Mouse (Mus musculus) fat pad, adult 2 months (tissue): Measurements from ENCODE around the gene Smpd1.

Experiments used
- DNase-seq: peaks from one replicate; pipeline ENCODE4 v3.0.0-alpha.2; 2011; ENCODE audit warnings: low read depth, low spot score; ENCODE audit errors: extremely low read depth

The Smpd1 gene

DNA sequence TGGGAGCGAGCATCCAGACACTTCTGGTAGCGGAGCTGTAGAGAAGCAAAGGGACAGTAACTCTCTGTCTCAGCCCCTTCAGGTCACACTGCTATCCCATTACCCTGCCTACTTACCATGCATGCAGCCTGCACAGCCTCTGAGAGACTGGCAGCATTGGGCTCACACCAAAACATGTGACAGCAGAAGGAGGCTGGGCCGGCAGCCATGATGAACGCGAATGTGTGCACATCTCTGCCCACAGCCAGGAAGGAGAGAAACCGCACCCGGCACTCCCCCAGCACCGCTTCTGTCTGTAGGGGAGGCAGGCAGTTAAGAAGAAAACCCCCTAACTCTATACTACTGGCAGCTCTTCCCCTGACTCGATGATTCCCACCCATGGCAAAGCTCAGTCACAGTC, 4.9 kb downstream of the Smpd1 start:
- DNase-seq = no peak

GRCm38 (mm10) chr7:105562317-105562716, 8.2 kb downstream of the Smpd1 start:
- no peak for DNase-seq

GRCm38 (mm10) chr7:105563367-105563766, 9.2 kb downstream of the Smpd1 start:
- no peak for DNase-seq

- no peak for DNase-seq
Observed at GRCm38 (mm10) chr7:105565071-105565836, 11.1 kb downstream of the Smpd1 start.

- DNase-seq = no peak
Observed at GRCm38 (mm10) chr7:105568583-105568982, 14.4 kb downstream of the Smpd1 start.

DNA sequence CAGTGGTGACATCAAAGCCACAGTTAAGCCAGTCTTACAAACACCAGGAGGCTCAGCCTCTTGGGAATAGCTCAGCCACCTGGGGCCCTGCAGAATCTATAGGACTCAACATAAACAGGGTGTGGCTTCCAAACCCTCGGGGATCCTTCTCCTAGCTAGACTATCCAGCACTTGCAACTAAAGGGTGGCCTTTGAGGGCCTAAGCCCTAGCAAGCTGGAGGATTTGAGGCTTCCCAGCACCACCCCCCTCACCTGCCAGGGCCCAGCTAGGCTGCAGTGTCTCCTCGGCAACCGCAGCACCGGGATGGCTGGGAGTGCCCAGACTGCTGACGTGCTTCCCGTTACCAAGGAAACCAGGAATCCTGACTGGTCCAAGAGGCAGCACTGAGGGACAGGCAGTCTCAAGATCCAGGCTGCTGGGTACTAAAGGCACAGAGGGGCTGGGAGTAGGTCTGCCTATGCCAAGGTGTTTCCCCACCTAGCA, 14.9 kb downstream of the Smpd1 start:
- no peak for DNase-seq

DNA sequence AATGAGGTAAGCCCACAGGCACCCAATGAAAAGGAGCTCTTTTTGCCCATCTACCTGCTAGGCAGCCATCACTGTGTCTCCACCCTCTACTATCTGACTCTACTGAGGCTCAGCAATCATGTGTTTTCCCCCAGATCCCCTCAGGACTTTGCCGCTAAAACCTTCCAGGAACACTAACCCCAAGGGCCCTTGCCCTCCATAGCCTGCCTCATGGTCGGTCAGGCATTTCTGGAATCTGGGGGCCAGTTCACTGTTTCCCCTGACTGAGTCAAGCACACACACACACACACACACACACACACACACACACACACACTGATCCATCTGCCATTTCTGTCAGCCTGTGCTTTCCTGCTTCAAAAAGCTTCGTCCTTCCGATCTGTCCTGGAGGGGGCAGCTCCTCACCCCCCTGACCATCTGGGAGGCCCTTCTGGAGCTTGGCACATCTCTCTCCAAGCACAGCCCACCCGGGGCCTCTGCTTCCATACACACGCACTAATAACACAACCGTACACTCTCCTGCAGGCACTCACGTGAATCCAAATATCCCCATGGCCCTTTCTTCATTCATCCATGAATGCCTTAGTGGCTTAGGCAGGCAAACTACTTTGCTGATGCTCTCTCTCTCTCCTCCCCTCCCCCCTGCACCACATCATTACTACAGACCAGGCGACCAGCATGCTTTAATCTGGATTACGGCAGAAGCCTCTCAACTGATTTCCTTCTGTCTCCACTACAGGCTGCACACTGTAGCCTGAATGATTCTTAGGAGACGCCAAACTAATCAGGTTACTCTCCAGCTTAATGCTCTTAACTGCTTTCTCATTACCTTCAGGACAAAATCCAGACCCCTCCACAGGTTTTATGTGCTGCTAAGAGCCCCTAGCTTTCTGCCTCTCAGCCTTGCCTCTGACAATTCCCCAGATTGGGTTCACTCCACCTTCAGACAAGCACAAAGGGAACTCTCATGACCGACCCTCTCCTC, 15.6 kb downstream of the Smpd1 start:
- no peak for DNase-seq

GRCm38 (mm10) chr7:105570756-105571155, 16.6 kb downstream of the Smpd1 start:
- DNase-seq = no peak

- no peak for DNase-seq
Observed at GRCm38 (mm10) chr7:105572949-105573348, 18.8 kb downstream of the Smpd1 start.

GRCm38 (mm10) chr7:105574537-105574936, 20.4 kb downstream of the Smpd1 start:
- DNase-seq = no peak

DNA sequence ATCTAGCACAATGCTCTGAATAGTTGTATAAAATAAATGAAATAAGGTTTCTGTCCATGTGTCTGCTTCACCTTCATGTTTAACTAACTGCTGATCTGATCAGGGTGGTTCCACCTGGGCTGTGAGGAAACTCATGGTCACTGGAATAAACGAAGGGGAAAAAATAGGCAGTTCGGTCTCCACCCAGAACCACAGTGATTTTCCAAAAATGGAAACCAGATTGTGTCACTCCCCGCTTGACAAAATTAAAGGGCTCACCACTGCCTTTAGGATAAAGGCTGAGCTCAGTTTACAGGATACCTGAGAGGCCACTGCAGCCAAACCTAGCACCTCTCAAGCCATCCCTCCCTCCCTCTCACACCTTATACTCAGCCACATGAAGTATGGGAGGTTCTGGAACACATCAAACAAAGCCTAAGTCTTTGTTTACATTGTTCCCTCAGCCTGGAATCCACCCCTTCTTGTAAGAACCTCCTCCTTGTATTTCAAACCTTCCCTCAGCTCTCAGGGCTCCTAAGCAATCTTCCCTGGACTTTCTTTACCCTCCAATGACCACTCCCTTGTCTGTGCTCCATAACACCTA, 22.1 kb downstream of the Smpd1 start:
- DNase-seq = no peak

DNA sequence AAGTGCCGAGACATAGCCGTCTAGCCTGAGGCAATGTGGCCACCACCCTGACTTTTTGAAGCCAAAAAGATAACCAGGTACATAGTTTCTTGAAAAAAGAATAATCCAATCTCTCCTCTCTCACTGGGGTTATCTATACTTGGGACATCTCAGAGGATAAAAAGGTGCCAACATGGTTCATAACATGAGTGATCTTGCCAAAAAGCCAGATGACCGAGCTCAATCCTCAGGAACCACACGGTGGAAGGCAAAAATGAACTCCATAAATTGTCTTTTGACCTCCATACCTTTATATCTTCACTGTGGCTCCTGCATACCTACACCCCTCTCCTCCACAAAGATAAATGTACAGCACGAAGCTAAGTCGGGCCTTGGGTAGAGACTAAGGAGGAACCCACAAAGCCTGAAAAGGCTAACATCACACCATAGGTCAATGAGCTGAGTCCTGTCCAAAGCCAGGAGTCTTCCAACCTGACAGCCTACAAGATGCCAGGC, 23.3 kb downstream of the Smpd1 start:
- no peak for DNase-seq

- no peak for DNase-seq
Observed at GRCm38 (mm10) chr7:105578481-105578880, 24.3 kb downstream of the Smpd1 start.

DNA sequence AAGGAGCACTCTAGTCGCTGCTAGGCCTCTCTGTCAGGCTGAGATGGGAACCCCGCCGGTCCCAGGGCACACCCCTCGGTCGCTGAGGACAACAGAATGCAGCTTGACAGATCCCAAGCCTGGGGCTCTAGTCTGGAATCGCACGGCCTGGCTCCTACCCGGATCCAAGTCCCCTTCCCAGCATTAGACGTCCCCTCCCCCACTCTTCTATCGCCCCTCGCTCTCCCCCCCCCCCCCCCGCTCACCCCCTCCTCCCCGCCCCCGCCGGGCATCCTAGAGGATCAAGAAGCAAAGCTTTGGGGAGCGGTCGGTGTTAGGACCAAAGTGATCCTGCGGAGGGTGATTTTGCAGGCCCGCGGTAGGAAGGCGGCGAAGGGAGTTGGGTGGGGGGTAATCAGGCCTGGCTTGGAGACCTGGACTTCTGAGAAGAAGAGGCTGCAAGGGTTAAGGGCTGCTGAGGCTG, 26.5 kb downstream of the Smpd1 start:
- no peak for DNase-seq

GRCm38 (mm10) chr7:105581094-105581703, 27.0 kb downstream of the Smpd1 start, which contains the start of gene Apbb1:
Gene Apbb1 (minus strand): TSS chr7:105581653.
- no peak for DNase-seq

- no peak for DNase-seq
Observed at GRCm38 (mm10) chr7:105581959-105582358, 27.8 kb downstream of the Smpd1 start.

DNA sequence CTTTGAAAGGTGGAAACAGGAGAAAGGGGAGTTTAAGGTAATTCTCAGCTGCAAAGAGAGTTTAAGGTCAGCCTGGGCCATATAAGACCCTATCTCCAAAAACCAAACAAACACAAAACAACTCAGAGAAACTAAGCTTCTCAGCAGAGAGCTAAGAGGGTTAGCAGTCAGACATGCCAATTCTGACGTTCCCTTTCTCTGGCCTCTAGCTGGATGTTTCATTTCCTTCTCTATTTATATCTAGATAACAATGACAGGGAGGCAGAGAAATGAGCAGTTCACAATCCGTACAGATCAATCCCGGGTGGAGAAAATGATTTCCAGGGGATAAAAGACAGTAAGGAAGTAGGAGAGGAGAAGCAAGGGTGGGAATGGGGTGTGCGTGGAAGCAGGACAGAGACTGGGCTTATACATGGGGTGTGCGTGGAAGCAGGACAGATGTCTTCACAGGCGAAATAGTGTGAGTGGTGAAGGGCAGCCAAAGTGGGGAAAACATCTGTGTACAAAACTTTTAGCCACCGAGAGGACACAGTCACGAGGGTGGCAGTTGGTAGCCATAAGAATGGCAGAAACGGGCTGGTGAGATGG, 34.3 kb downstream of the Smpd1 start:
- no peak for DNase-seq

DNA sequence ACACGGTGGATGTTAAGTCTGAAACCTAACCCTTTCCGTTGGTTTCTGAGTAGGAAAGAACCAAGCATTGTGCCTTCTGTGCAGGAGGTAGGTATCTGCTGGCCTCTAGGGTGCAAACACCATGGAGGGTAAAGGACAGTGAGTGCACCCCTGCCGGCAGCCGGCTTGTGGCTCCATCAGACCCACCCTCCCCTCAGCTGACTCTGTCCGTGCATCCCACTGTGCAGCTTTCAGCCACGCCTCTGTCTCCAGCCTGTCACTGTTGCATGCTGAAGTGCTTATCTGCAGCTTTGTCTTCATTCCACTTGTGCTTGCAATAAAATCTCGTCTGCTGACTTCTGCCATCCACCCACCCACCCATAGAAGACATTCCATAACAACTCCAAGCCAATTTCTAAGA, 35.9 kb downstream of the Smpd1 start:
- no peak for DNase-seq

DNA sequence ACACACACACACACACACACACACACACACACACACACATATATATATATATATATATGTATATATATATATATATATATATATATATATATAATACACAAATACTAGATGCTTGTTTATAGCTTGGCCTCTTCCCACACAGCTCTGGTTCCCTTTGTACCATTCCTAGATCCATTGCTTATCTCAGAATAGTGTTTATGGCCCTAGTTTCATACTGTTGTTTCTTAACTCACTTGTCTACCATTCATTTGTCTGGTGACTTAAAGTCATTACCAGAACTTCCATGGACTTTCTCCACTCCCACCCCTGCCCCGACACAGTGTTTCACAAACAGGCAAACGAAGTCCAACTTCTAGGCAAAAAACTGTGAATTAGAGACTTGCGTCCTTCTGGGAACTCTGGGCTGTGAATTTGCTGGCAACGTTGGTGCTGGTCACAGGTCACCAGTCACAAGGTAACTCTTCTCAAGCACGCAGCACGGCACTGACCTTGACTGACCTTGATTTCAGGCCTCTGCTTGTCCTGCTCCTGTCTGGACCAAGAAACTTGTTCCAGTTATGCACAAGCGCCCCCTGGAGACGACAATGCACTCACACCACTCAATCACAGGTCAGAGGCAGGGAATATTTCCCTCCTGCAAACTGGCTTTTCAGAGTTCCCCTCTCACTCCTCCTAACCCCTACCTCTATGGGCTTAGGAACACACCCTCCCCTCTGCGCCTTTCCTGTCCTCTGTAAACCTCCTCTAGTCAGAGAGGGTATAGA, 48.9 kb downstream of the Smpd1 start:
- no peak for DNase-seq
